Mouse (Mus musculus): ENCODE results near the gene Cerk.

GRCm38 (mm10) chr15:86172526-86172925, 13.4 kb downstream of the Cerk start:
- no peak for TF ChIP-seq POLR2A (IDR thresholded peaks at IDR 0.05; ENCODE audit: borderline replicate concordance, extremely low read depth, low read depth, low read length)
- TF ChIP-seq CTCF (IDR thresholded peaks at IDR 0.05; ENCODE audit: insufficient read depth, low read length), result no peak

All from lung, adult 2 months (tissue).